Mouse (Mus musculus) large intestine, adult 2 months (tissue): Measurements from ENCODE around the gene Col11a2. TPM values are rescaled to one million over a fixed set of nuclear protein-coding genes. Genes with fewer than 3 reads are reported as not detected.
"Not testable (repeated sequence)": the region's sequence is repeated elsewhere in the genome, so short reads cannot be mapped to it uniquely, and the experiment has no call there.

ENCODE experiments used
- DNase-seq: peaks from one replicate; pipeline ENCODE4 v3.0.0-alpha.2; 2012; ENCODE audit warnings: low read depth, low spot score
- whole genome bisulfite sequencing: fragments of 180-500 bp; shearing (Covaris S2); methylation state at CpG from one replicate; pipeline ENCODE4 v1.1.7; 2018; 5-methylcytosine and 5-hydroxymethylcytosine counted together
- polyA plus RNA-seq: library from polyadenylated mRNA; depleted of rRNA; stranded (reverse); fragments of >200 nt; gene quantifications from 2 replicates; pipeline ENCODE4 v1.2.3, GENCODE M21; 2012; rRNA removed

The Col11a2 gene
- polyA plus RNA-seq, result 0.60 and 0.95 TPM in 2 replicates

GRCm38 (mm10) chr17:34038878-34039561 is at the start of gene Col11a2:
Gene Col11a2 (plus strand): TSS chr17:34039437.
- no peak for DNase-seq
- WGBS, result 7% methylated on average over 28 of the region's 28 CpGs

GRCm38 (mm10) chr17:33991788-33992664 is 47.2 kb upstream of the Col11a2 start:
- no peak for DNase-seq
- 30% methylated on average over 10 of the region's 10 CpGs for WGBS

GRCm38 (mm10) chr17:33994959-33995358 is 44.3 kb upstream of the Col11a2 start:
- no peak for DNase-seq
- 94% methylated on average over 8 of the region's 8 CpGs for WGBS

- no peak for DNase-seq
These were observed 43.6 kb upstream of the Col11a2 start for GRCm38 (mm10) chr17:33995651-33996050.

GRCm38 (mm10) chr17:33997025-33997424 is 42.2 kb upstream of the Col11a2 start:
- DNase-seq, result not testable (repeated sequence)
- WGBS, result 93% methylated on average over 2 of the region's 2 CpGs

More at GRCm38 (mm10) chr17:33995651-33996050, 43.6 kb upstream of the Col11a2 start:
- WGBS, result 64% methylated on average over 3 of the region's 3 CpGs

- not testable (repeated sequence) for DNase-seq
- WGBS, result 45% methylated on average over 5 of the region's 5 CpGs
These were observed 40.5 kb upstream of the Col11a2 start for GRCm38 (mm10) chr17:33998697-33999096.

GRCm38 (mm10) chr17:33999341-34000149 is 39.7 kb upstream of the Col11a2 start:
- no peak for DNase-seq
- 1% methylated on average over 87 of the region's 87 CpGs for WGBS

- DNase-seq, result peak; percentile 85
- under 1% methylated on average over 30 of the region's 30 CpGs for WGBS
These were observed 39.1 kb upstream of the Col11a2 start, which contains the start of gene H2-K1 for GRCm38 (mm10) chr17:34000150-34000537. Gene H2-K1 (minus strand): TSS chr17:34000347.

- 46% methylated on average over 2 of the region's 2 CpGs for WGBS
- DNase-seq, result not testable (repeated sequence)
These were observed 38.4 kb upstream of the Col11a2 start for GRCm38 (mm10) chr17:34000796-34001195.

GRCm38 (mm10) chr17:34003426-34003825 is 35.8 kb upstream of the Col11a2 start:
- no peak for DNase-seq
- 3% methylated on average over 5 of the region's 5 CpGs for WGBS

- no peak for DNase-seq
- WGBS, result 43% methylated on average over 2 of the region's 2 CpGs
These were observed 32.7 kb upstream of the Col11a2 start for GRCm38 (mm10) chr17:34006570-34006969.

GRCm38 (mm10) chr17:34010156-34010555 is 29.1 kb upstream of the Col11a2 start:
- DNase-seq, result no peak
- WGBS, result 89% methylated on average over 5 of the region's 5 CpGs

- 90% methylated on average over 8 of the region's 8 CpGs for WGBS
- no peak for DNase-seq
These were observed 25.8 kb upstream of the Col11a2 start for GRCm38 (mm10) chr17:34013436-34013835.

- WGBS, result 94% methylated on average over 23 of the region's 23 CpGs
- DNase-seq, result no peak
These were observed 17.5 kb upstream of the Col11a2 start for GRCm38 (mm10) chr17:34021539-34022413.

GRCm38 (mm10) chr17:34022414-34022783 is 16.8 kb upstream of the Col11a2 start:
- 93% methylated on average over 14 of the region's 14 CpGs for WGBS
- no peak for DNase-seq

GRCm38 (mm10) chr17:34022987-34023386 is 16.2 kb upstream of the Col11a2 start:
- no peak for DNase-seq
- whole genome bisulfite sequencing, result 96% methylated on average over 20 of the region's 20 CpGs

- no peak for DNase-seq
- 54% methylated on average over 9 of the region's 9 CpGs for WGBS
These were observed 15.6 kb upstream of the Col11a2 start for GRCm38 (mm10) chr17:34023678-34024077.

- WGBS, result under 1% methylated on average over 56 of the region's 58 CpGs
- DNase-seq, result no peak
These were observed 14.9 kb upstream of the Col11a2 start, which contains the start of gene Ring1 for GRCm38 (mm10) chr17:34024317-34024821. Gene Ring1 (minus strand): TSS chr17:34024680.
